Mouse (Mus musculus): ENCODE results near the gene Cpb1.

DNA sequence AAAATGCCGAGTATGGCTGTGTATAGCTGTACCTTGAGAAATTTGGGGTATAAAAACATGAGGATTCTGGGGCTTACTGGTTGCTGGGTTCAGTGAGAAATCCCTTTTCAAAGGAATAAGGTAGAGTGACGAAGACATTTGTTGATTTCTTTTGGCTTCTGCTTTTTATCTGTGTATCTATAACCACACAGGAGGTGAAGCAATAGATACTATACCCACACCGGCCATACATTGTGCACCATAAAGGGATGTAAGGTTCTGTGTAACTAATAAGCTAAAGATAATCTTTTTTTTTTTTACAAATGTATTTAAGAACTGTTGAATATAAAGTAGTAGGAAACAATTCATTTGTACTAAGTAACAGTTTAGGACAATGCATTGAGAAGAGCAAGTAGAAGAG lies 35.8 kb downstream of the Cpb1 start:
- TF ChIP-seq ZNF384 (IDR thresholded peaks at IDR 0.05; ENCODE audit: low read depth, low read length) (no peak), ZC3H11A (IDR thresholded peaks at IDR 0.05; ENCODE audit: borderline replicate concordance, low read depth, low read length) (no peak), MAFK (IDR thresholded peaks at IDR 0.05; ENCODE audit: insufficient read depth, low read depth, low read length) (no peak), HCFC1 (IDR thresholded peaks at IDR 0.05; ENCODE audit: borderline replicate concordance, insufficient read depth, low read length) (no peak), CHD2 (IDR thresholded peaks at IDR 0.05; ENCODE audit: low read depth, low read length) (no peak)
